Mouse (Mus musculus) inflammation-experienced regulatory T-cells, adult 6 months (primary cell): ENCODE measurements at regions not wholly inside any gene's neighbourhood (a gene's known extent, or its start where the extent isn't known, plus 50 kb on each side); places are given as distances from the start of the nearest gene placed in this dataset.

Source experiments
- ATAC-seq: one replicate; pipeline ENCODE4 v1.8.0; 2017

DNA sequence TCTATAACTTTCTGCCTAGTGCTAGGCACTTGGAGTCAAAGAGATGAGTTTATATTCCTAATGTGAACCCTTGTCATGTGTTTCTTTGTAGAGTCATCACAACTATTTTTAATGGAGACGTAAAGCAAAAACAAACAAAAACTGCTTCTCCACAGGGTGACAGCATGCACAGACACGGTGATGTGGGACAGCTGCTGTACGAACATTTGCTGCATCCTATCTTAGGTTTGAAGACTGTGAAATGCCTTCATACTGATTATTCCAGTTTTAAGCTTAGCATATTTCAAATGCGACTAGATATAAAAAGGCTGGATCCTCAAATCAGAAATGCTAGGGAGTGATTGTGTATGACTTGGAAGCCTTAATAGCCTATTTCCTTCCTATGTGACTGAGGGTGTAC is 187.3 kb upstream of the Eci2 start:
- no peak for ATAC-seq

DNA sequence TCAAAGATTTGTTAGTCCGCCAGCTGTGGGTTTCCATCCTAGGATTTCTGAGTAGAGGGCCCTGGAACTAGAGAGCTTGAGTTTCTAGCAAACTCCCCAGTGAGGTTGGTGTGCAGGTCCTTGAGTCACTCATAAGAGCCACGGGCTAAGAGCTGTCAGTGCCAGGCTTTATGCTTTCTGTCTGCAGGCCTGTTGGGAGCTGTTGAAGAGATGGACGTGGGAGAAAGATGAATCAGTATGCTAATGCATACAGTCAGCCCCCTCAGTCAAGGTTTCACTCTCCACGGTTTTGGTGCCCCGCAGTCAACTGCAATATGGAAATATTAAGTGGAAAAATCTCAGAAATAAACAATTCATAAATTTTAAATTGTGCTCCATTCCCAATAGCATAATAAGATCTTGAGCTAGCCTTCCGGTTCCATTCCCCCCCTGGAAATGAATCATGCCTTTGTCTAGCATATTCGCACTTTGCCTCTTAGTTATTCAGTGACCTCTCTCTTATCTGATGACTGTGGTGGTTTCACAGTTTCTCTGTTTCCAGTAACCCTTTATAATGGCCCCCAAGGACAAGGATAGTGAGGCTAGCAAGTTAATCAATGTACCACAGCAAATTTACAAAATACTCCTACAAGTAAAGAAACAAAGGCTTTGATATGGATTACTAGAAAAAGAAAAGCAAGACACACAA is 199.4 kb upstream of the Eci2 start:
- no peak for ATAC-seq

DNA sequence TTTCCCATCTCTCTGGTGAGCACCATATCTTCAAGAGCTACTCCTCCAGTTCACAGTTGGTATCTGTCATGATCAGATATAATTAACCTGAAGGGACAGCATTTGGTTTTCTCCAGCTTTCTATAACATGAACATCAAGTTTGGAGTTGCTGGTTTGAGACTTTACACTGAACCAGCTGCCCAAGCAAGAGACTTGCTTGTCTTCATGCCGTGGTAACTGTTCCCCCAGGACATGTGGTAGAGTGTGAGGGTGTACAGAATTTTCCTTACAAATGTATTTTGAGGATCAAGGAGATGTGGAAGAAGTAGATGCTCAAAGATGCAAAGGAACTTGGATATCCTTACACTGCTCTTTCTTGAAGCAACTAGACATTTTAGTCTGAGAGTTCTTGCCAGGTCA is 200.0 kb upstream of the Eci2 start:
- ATAC-seq, result no peak

DNA sequence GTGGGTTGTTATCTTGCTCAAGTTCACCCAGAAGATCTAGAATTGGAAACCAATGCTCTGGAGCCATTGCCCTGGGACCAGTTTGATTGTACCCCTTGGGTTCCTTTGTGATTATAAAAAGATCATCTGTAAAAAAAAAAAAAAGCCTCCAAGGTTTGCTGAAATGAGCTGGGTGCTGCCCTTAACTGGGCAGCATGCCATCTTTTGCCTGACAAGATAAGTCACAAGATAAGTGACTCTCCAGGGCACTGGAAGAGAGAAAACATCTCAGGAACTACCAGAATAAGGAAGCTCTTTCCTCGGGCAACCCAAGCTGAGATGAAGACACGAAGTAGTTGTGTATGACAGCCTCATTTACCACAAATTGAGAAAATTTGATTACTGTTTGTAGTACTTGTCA is 202.7 kb upstream of the Eci2 start:
- no peak for ATAC-seq

DNA sequence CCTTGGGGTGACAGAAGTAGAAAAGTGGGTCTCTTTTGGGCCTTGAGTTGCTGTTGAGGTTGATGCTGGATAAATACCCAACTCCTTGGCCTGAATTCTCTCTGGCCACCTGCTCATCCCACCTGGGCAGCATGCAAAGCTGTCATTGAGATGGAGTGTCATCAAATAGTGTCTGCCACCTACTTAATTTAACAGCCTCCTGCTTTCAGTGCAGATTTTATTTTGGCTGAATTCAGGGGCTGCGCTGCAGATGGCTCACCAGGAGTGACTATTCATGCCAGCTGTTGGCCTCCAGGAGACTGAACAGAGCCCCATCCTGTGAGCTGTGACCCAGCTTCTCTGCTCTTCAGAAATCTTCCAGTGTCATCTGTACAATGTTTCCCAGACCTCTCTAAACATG is 206.7 kb upstream of the Eci2 start:
- ATAC-seq, result no peak

DNA sequence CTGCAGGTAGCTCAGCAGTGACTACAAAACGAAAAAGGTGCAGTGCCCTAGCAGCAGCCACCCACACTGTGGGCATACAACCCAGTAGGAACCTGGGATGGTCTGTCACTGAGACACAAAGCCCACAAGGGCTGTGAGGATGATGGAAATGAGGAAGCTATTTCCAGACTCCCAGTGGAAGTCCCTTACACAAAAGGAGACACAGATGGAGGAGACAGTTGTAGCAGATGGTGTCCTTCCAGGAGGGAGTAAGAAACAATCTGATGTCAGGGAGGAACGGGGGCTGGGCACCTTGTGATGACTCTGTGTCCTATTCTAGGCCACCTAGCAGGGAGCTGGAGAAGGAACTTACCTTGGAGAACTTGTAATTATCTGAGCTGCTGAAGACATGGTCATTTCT is 214.5 kb upstream of the Eci2 start:
- no peak for ATAC-seq

DNA sequence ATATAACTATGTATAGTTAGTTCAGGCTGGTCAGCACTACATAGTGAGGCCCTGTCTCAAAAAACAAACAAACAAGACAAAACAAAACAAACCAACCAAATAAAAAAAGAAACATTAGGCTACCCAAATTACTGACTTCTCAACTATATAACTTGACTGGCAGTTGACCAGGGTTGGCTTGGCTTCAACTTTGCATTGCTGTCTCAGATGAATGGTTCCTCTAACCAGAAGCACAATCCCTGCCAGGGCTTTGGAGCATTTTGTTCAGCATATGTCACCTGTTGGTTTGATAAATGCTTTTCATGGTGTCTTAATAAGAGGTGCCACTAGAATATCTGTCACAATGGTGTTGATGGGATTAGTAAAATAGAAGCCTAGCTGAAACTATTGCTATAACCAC is 217.1 kb upstream of the Eci2 start:
- ATAC-seq, result no peak

DNA sequence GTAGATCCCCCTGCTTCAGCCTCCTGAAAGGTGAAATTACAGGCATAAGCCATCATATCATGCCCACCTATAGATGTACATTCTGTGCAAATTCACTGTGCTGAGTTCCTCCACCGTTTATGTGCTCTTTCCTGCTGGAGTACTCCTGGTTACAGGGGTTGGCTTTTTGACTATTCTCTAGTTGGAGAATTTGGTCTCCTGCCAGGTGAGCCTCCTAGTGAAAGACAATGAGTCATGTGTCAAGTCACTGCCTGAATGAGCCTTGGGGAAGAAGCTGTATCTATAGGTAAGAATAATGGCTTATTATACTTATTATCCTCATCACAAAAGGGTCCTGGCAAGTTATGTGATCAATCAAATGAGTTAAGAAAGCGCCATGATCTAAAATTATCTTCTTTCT is 230.5 kb upstream of the Eci2 start:
- no peak for ATAC-seq

DNA sequence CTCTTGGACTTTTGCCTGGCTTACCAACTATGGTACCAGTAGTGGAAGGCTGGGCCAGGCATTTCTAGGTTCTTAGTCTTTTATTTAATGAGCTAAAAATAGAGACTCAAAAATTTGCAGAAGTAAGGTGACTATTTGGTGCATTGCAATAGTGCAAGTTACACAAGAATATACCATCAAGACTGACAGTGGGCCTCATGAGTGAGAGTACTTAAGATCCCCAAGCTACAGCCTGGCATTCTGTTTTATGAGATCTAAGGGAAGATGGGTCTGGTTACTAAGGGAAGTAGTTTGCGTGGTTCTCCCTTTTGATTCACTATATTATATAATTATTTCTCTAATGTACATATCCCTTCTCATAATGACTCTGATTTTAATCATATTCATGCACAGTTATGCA is 231.8 kb upstream of the Eci2 start:
- ATAC-seq, result no peak

DNA sequence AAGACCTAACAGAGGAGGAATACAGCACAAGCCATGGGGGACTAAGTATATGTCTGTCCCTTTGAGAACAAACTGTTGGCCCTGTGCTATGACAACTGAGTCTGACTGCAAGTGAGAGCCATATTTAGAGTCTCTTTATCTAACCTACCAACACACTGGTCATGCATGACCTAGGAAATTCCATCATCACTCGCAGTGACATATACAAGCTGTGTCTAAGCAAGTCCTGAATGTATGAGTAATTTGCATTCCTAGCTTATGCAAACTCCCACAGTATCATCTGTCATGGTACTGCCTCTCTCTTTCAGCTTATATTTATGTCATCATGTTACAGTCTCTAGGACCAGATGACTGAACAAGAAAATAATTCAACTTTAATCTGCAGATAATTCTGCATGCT is 257.1 kb upstream of the Eci2 start:
- no peak for ATAC-seq

DNA sequence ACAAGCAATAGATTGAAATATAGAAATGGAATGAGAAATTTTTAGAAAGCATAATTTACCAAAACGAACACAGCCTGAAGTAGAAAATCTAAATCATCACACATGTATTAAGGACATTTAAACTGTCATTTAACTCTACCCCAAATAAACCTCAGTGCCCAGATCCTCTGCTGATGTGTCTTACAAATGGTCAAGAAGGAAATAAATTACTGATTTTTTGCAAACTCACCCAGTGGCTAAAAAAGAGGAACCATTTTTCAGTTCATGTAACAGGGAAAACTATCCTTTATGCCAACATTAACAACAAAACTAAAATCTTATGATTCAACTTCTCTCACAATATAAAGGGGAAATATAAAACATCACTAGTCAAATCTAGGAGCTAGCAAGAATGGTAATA is 275.2 kb upstream of the Eci2 start:
- ATAC-seq, result no peak

DNA sequence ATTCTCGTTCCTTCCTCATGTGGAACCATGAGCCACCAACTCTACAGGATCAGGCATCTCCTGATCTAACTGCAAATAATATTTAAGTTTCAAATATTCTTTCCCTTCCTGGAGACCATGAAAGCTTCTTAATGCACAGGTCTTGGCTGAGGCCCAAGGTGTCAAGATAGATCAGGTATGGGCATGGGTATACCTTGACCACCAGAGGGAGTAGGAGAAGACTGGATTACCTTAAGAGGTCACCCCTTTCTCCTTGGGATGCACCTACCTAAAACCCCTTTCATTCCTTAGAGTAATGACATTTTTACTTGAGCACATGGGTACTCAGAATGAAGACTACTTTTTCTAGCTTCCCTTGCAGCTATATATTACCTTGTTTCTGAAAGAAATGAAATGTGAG is 289.9 kb upstream of the Eci2 start:
- no peak for ATAC-seq

DNA sequence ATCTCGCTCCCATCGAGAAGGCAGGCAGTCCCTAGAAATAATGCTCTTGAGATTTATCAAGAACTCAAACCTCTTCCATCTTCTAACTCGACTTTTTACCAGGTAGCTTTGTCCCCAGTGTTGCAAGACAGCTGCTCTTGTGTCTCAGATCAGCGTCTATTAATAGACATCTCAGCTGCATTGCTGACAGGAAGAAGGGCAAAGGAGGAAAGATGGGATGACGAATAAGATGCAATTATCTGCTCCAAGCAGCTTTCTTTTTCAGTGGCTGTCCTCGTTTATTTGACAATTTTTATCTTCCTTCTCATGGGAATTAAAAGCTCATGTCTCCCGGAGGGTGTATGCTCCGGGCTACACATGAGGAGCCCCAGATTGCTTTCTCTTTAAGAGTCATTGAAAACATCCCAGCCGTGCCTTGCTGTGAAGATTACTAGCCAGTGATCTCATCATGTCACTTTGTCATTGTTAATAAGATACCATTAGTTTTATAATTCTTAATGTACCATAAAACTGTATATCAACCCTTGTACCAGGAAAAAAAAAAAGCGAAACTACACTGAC is 299.9 kb upstream of the Eci2 start:
- ATAC-seq, result no peak

DNA sequence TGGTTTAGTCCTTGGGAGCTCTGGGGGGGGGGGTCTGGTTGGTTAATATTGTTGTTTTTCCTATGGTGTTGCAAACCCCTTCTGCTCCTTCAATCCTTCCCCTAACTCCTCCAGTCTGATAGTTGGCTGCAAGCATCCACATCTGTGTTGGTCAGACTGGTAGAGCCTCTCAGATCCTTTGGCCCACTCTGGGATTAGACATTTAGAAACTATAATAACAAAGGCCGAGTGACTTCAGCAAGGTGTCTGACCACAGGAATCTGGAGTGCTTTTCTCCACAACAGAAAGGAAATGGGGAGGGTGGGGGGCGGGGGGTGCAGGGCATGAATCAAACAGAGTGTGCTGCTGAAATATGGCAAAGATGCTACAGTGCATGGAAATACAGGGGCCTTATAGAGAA is 301.4 kb upstream of the Eci2 start:
- no peak for ATAC-seq

DNA sequence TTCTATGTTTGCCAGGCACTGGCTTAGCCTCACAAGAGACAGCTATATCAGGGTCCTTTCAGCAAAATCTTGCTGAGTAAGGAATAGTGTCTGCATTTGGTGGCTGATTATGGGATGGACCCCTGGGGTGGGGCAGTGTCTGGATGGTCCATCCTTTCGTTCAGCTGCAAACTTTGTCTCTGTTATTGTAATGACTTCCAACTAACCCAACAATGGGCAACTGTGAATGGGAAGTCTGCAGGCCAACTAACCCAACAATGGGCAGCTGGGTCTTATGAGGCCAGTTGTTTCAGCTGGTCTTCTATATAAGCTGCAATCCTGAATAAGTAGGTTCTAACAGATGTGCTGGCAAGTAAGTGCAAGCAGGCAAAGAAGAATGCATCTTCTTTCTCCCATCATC is 304.0 kb upstream of the Eci2 start:
- no peak for ATAC-seq

DNA sequence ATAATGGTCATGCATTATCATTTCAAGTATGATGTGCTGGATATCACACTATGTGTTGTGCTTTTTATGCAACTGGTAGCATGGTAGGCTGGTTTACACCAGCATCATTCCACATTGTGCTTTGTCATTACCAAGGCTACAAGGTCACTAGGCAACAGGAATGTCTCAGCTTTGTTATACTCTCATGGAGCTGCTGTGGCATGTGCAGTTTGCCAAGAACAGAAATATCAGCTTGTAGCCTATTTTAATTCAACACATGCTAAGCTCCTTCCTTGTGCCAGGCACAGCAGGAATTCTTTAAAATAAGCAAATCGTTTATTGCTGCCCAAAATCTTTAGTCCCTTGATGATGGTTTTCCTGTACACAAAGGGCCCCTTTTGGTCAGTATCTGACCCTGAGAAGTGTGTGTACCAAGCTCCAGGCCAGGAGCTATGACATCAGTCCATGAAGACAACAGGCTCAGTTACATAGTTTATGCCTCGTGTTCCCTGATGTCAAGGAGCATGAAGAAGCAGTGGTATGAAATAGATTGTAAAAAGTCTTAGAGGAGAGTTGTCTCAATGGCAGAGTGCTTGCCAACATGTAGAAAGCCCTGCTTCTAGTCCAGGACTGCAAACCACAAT is 314.0 kb upstream of the Cdyl start:
- ATAC-seq, result no peak

DNA sequence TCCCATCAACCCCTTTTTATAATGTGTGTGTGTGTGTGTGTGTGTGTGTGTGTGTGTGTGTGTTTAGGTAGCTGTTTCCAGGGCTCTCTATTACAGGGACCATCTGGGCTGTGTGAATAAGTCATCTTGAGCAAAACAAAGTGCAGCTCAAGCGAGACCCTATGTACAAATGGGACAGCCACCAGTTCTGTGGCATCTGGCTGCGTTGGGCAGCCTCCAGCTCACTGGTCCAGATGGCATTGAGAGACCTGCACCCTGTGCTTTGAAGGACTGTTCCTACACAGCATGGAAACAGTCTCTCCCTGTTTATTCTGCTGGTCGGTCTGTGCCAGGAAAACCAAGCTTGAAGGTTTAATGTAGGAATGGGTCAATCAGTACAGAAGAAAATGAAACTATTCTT is 311.4 kb upstream of the Cdyl start:
- no peak for ATAC-seq

DNA sequence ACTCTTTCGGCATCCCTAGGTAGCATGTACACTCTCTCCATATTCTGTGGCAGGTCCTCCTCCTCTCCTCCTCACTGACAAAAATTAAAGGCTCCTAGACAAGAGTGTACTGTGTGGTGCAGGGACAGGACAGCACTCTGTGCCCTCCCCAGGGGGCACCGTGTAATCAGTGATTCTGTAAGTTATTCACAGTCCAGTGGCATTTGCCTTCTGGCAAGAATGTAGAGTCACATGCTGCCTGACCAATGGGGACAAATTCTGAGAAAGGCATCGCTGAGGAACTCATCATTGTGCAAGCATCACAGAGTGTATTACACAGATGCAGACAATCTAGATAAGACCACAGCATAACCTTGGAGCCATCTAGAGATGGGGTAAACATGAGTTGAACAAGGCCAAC is 300.3 kb upstream of the Cdyl start:
- ATAC-seq, result no peak

DNA sequence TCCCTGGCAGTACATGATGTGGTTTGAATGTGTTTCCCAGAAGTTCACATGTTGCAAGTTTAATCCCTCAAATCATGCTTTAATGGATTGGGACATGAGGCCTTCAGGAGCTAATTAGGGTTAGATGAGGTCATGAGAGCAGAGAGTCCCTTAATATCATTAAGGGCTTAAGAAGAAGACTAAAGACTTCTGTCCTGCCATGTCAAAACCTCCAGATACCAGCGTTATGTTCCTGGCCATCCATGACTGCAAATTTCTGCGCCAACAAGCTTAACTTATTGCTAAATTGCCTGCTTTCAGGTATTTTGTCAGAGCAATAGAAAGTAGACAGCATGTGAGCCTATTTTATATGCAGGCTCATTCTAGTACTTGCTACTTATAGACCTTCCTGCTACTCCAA is 282.1 kb upstream of the Cdyl start:
- no peak for ATAC-seq

DNA sequence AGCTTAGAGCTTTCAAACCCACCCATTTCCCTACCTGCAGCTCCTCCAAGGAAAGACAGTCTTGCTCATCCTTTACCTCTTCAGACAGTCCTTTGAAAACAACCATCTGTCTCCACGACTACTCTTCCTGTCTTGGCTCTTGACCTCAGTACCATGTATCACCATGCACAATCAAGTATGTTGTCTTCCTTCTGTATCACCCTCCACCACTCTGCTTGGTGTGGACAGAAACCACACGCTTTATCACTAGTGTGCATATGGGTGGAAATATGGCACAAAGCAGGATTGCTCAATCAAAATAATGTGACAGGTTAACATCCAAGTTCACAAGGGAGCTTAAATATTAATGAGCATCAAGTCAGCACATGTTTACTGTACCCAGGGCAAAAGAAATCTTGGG is 280.1 kb upstream of the Cdyl start:
- ATAC-seq, result no peak

DNA sequence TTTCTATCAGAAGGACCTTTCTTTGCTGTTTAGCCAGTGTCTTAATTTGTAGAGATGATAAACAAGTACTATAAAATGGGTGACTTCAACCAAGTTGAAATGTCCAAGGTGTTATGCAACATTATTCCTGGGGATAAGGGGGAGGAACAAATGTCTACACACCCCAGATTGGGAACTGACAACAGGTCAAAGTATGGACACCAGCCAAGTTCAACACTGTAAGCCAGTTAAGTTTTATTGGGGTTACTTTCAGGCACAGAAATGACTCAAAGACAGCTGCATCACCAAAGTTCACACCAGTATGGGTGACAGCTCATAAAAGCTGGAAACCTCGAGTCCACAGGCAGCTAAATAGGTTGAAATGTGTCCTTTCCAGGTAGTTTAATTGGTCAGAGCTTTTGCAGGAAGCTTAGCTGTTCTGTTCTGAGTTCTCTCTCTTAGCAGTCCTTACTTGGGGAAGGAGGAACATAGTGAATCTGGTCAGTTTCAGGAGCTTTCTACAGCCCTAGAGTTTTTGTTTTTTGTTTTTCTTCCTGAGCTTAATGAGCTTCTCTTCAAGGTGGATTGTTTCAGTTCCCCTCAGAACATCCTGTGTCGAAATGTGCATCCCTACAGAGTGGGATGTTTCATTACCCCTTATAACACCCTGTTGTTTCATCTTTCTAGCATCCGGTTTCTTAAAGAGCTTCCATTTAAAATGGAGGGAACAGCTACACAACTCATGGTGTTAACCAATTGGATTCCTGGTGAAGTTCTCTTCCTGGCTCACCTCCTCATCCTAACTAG is 279.2 kb upstream of the Cdyl start:
- ATAC-seq, result no peak

DNA sequence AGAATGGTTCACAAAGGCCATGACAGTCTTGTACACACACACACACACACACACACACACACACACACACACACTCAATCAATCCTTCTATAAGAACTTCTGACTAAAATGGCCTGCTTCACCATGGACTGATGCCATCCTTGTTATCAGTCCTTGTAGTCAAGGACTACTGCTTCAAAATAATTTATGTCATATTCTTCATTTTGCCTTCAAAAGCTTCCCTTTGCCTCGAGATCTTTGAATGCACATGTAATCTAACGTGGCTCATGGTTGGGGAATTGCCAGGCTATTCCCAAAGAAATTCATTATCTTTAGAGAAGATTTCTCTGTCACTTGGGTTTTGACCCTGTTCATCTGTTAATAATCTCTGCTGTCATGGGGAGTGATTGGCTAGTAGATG is 278.0 kb upstream of the Cdyl start:
- ATAC-seq, result no peak

DNA sequence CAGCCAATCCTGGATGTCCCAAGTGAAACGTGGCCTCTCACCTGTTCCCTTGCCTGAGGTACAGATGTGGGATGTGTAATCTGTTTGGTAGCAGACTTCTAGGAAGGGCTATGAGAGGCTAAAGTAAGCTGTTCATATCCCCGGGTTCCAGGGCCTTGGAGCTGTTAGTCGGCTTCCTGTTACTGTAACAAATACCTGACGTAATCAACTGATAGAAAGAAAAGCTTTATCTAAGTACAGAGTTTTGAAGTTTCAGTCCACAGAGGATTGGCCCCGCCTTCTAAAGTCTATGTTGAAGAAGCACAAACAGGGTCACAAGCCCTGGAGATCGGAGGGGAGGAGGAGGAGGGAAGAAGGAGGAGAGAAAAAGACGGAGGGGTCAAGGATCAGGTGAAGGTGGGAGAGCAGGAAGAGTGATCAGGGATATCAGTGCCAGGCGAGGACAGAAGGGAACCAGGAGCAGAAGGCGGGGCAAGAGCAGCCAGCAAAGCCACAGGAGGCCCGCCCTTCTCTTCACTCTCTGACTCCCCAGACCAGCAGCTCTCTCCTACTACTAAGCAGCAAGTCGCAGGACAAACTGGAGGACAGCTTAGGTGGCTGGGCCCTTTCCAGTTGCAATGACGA is 276.5 kb upstream of the Cdyl start:
- no peak for ATAC-seq

DNA sequence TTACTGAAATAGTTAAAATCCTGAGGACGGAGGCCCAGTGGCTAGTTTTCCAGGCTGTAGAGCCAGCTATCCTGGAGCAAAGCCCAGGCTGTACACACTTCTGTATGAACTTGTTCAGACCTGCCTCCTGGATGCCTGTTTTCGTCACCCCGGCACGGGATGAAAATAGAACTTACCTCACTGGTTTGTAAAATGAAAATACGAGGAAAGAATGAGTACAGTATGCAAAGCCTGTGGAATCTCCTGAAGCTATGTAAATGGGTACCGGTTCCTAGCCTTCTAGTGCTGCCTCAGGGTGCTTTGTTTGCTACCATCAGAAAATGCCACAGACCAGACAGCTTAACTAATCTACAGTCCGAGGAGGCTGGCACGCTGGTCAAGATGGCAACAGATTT is 276.0 kb upstream of the Cdyl start:
- ATAC-seq, result no peak
